Mouse (Mus musculus) liver, embryonic 13.5 days (tissue): ENCODE data around the gene Klk13. TPM values are rescaled to one million over a fixed set of nuclear protein-coding genes. Genes with fewer than 3 reads are reported as not detected.

Source experiments
- ATAC-seq: fragments of 200-750 bp; cut with Nextera tagmentation; 2 replicates; pipeline ENCODE4 v1.8.0; 2017; ENCODE audit warnings: low read depth, mild to moderate bottlenecking, moderate number of reproducible peaks, moderate library complexity
- DNase-seq: peaks from one replicate; pipeline ENCODE4 v3.0.0; 2022
- H3K27ac ChIP-seq: fragments of 300-500 bp; sonication (generic); 2 replicates; pipeline ENCODE4 v1.5.1; 2015; ENCODE audit warnings: moderate library complexity, mild to moderate bottlenecking, inconsistent platforms
- H3K27me3 ChIP-seq: fragments of 300-500 bp; sonication (generic); 2 replicates; pipeline ENCODE4 v1.6.1; 2015; ENCODE audit warnings: mild to moderate bottlenecking, inconsistent platforms
- H3K36me3 ChIP-seq: fragments of 300-500 bp; sonication (generic); 2 replicates; pipeline ENCODE4 v1.6.1; 2015; ENCODE audit warnings: mild to moderate bottlenecking, inconsistent platforms
- H3K4me1 ChIP-seq: fragments of 300-500 bp; sonication (generic); replicated peaks from 2 replicates; pipeline ENCODE4 v1.6.1; 2015; ENCODE audit warnings: inconsistent platforms
- H3K4me2 ChIP-seq: fragments of 300-500 bp; sonication (generic); 2 replicates; pipeline ENCODE4 v1.6.1; 2015; ENCODE audit warnings: inconsistent platforms, mild to moderate bottlenecking, moderate library complexity
- H3K4me3 ChIP-seq: fragments of 300-500 bp; sonication (generic); replicated peaks from 2 replicates; pipeline ENCODE4 v1.5.1; 2015; ENCODE audit warnings: mild to moderate bottlenecking, inconsistent platforms
- H3K9ac ChIP-seq: fragments of 300-500 bp; sonication (generic); 2 replicates; pipeline ENCODE4 v1.6.1; 2015; ENCODE audit warnings: mild to moderate bottlenecking, inconsistent platforms
- H3K9me3 ChIP-seq: fragments of 300-500 bp; sonication (generic); replicated peaks from 2 replicates; pipeline ENCODE4 v1.6.1; 2016; ENCODE audit warnings: inconsistent platforms
- WGBS: fragments of 180-500 bp; shearing (Covaris S2); methylation state at CpG from one replicate; pipeline ENCODE4 v1.1.7; 2015; ENCODE audit not compliant: insufficient replicate concordance; 5-methylcytosine and 5-hydroxymethylcytosine counted together
- polyA plus RNA-seq: library from polyadenylated mRNA; unstranded; fragments of >200 nt; fragmentation: Nextera tagmentation; extraction: Ambion mirVana; gene quantifications from 2 replicates; pipeline ENCODE4 v1.2.1, GENCODE M21; 2015

Klk13 gene
- polyA plus RNA-seq, 1 experiment from 2014 or later: not detected

GRCm38 (mm10) chr7:43772901-43773300 is 60.5 kb downstream of the Klk13 start:
- H3K9me3 ChIP-seq: no peaks in the 10 kb centered on the region
- no peak overlapping the region for H3K4me3 ChIP-seq
- H3K27ac ChIP-seq: no peak overlapping the region
- H3K9ac ChIP-seq: no peak overlapping the region
- H3K4me1 ChIP-seq: no peaks in the 10 kb centered on the region
- no peaks in the 10 kb centered on the region for H3K27me3 ChIP-seq
- no peaks in the 10 kb centered on the region for H3K36me3 ChIP-seq
- no peak for ATAC-seq
- no peak for DNase-seq
- 70% methylated on average over 3 of the region's 3 CpGs for WGBS
- H3K4me2 ChIP-seq: no peak overlapping the region

GRCm38 (mm10) chr7:43774364-43774763 is 62.0 kb downstream of the Klk13 start, which contains the start of gene Klk11:
Gene Klk11, plus strand, starts transcription at chr7:43774604.
- Histone ChIP-seq H3K36me3 (no peaks in the 10 kb centered on the region), H3K27ac (no peak within 1 kb of the TSS), H3K27me3 (no peaks in the 10 kb centered on the region), H3K4me3 (no peak within 1 kb of the TSS), H3K9ac (no peak within 1 kb of the TSS), H3K4me1 (no peaks in the 10 kb centered on the region), H3K9me3 (no peaks in the 10 kb centered on the region), H3K4me2 (no peak within 1 kb of the TSS)
- ATAC-seq (no peak), DNase-seq (no peak)
- 66% methylated on average over 5 of the region's 5 CpGs for WGBS

- H3K4me2 ChIP-seq: no peak overlapping the region
- DNase-seq (no peak), ATAC-seq (no peak)
- no peak overlapping the region for H3K9ac ChIP-seq
- no peaks in the 10 kb centered on the region for H3K36me3 ChIP-seq
- 56% methylated on average over 6 of the region's 6 CpGs for WGBS
- H3K4me1 ChIP-seq: no peaks in the 10 kb centered on the region
- no peak overlapping the region for H3K4me3 ChIP-seq
- no peaks in the 10 kb centered on the region for H3K27me3 ChIP-seq
- no peaks in the 10 kb centered on the region for H3K9me3 ChIP-seq
- H3K27ac ChIP-seq: no peak overlapping the region
Measured at GRCm38 (mm10) chr7:43774802-43775201, 62.4 kb downstream of the Klk13 start.

GRCm38 (mm10) chr7:43775311-43776057 is 63.1 kb downstream of the Klk13 start:
- DNase-seq: no peak

GRCm38 (mm10) chr7:43776506-43776905 is 64.1 kb downstream of the Klk13 start:
- WGBS: 71% methylated on average over 5 of the region's 5 CpGs
- Histone ChIP-seq H3K4me3 (no peak overlapping the region), H3K27ac (no peak overlapping the region), H3K27me3 (no peaks in the 10 kb centered on the region), H3K9me3 (no peaks in the 10 kb centered on the region), H3K9ac (no peak overlapping the region), H3K4me1 (no peaks in the 10 kb centered on the region), H3K4me2 (no peak overlapping the region), H3K36me3 (no peaks in the 10 kb centered on the region)
- ATAC-seq: no peak
- no peak for DNase-seq

More at GRCm38 (mm10) chr7:43775311-43776057, 63.1 kb downstream of the Klk13 start:
- Histone ChIP-seq H3K36me3 (no peaks in the 10 kb centered on the region), H3K27ac (no peak overlapping the region), H3K9me3 (no peaks in the 10 kb centered on the region), H3K27me3 (no peaks in the 10 kb centered on the region), H3K4me3 (no peak overlapping the region), H3K9ac (no peak overlapping the region), H3K4me2 (no peak overlapping the region), H3K4me1 (no peaks in the 10 kb centered on the region)
- no peak for ATAC-seq
- WGBS: 57% methylated on average over 7 of the region's 7 CpGs

Other genes starting within 250 kb of the Klk13 start
- 0.58 and 0.85 TPM in 2 replicates for gene Vsig10l, start 249.4 kb upstream of the Klk13 start, polyA plus RNA-seq
- not detected in 2 replicates for gene Iglon5, start 222.5 kb upstream of the Klk13 start, polyA plus RNA-seq
- gene 4931406B18Rik, start 206.6 kb upstream of the Klk13 start, polyA plus RNA-seq: not detected in 2 replicates
- 1.3 TPM in 2 replicates for gene Cd33, start 168.1 kb upstream of the Klk13 start, polyA plus RNA-seq
- 0.20 and 0.27 TPM in 2 replicates for gene Zfp658, start 150.3 kb upstream of the Klk13 start, polyA plus RNA-seq
- gene Zfp719, start 133.0 kb upstream of the Klk13 start, polyA plus RNA-seq: 2.0 and 2.7 TPM in 2 replicates
- gene Zfp819, start 105.4 kb upstream of the Klk13 start, polyA plus RNA-seq: 0.08 TPM in 1 of 2 replicates, not detected in the other
- not detected in 2 replicates for gene Ceacam18, start 77.9 kb upstream of the Klk13 start, polyA plus RNA-seq
- 1.6 and 1.9 TPM in 2 replicates for gene Siglece, start 52.4 kb upstream of the Klk13 start, polyA plus RNA-seq
- gene Ctu1, start 40.6 kb upstream of the Klk13 start, polyA plus RNA-seq: 5.2 and 5.3 TPM in 2 replicates
- gene Klk14, start 22.1 kb upstream of the Klk13 start, polyA plus RNA-seq: not detected in 2 replicates
- not detected in 2 replicates for gene Klk12, start 56.3 kb downstream of the Klk13 start, polyA plus RNA-seq
- not detected in 2 replicates for gene Klk11, start 62.0 kb downstream of the Klk13 start, polyA plus RNA-seq
- not detected in 2 replicates for gene Klk10, start 68.5 kb downstream of the Klk13 start, polyA plus RNA-seq
- gene Klk9, start 79.3 kb downstream of the Klk13 start, polyA plus RNA-seq: not detected in 2 replicates
- 9.3 and 11.1 TPM in 2 replicates for gene Klk8, start 85.0 kb downstream of the Klk13 start, polyA plus RNA-seq
- not detected in 2 replicates for gene Klk7, start 98.7 kb downstream of the Klk13 start, polyA plus RNA-seq
- not detected in 2 replicates for gene Klk6, start 111.9 kb downstream of the Klk13 start, polyA plus RNA-seq
- gene Klk5, start 129.4 kb downstream of the Klk13 start, polyA plus RNA-seq: not detected in 2 replicates
- gene Klk4, start 168.6 kb downstream of the Klk13 start, polyA plus RNA-seq: not detected in 2 replicates
- not detected in 2 replicates for gene Klk15, start 221.2 kb downstream of the Klk13 start, polyA plus RNA-seq
- not detected in 2 replicates for gene Klk1b8, start 238.1 kb downstream of the Klk13 start, polyA plus RNA-seq